Mouse (Mus musculus) midbrain, embryonic 16.5 days (tissue): ENCODE data around the gene Nkx3-2. TPM values are rescaled to one million over a fixed set of nuclear protein-coding genes. Genes with fewer than 3 reads are reported as not detected.

Experiments used
- ATAC-seq: fragments of 200-750 bp; cut with Nextera tagmentation; 2 replicates; pipeline ENCODE4 v1.8.0; 2017; ENCODE audit warnings: moderate TSS enrichment
- H3K27ac ChIP-seq: fragments of 300-500 bp; sonication (generic); 2 replicates; pipeline ENCODE4 v1.5.1; 2014; ENCODE audit warnings: mild to moderate bottlenecking, low read length, mixed read lengths
- H3K27me3 ChIP-seq: fragments of 300-500 bp; sonication (generic); 2 replicates; pipeline ENCODE4 v1.6.1; 2014; ENCODE audit warnings: low read depth, low read length, mixed read lengths; ENCODE audit not compliant: control insufficient read depth, insufficient read depth
- H3K36me3 ChIP-seq: fragments of 300-500 bp; sonication (generic); 2 replicates; pipeline ENCODE4 v1.6.1; 2014; ENCODE audit warnings: mild to moderate bottlenecking, low read length, moderate library complexity, mixed read lengths; ENCODE audit not compliant: control insufficient read depth, insufficient read depth
- H3K4me1 ChIP-seq: fragments of 300-500 bp; sonication (generic); 2 replicates; pipeline ENCODE4 v1.6.1; 2014; ENCODE audit warnings: mild to moderate bottlenecking, low read length, mixed read lengths; ENCODE audit not compliant: control insufficient read depth, insufficient read depth
- H3K4me2 ChIP-seq: fragments of 300-500 bp; sonication (generic); 2 replicates; pipeline ENCODE4 v1.6.1; 2014; ENCODE audit warnings: mild to moderate bottlenecking, low read length, mixed read lengths
- H3K4me3 ChIP-seq: fragments of 300-500 bp; sonication (generic); 2 replicates; pipeline ENCODE4 v1.5.1; 2014; ENCODE audit warnings: low read depth, mild to moderate bottlenecking, low read length, moderate library complexity, mixed read lengths
- H3K9ac ChIP-seq: fragments of 300-500 bp; sonication (generic); 2 replicates; pipeline ENCODE4 v1.6.1; 2014; ENCODE audit warnings: low read depth, low read length, mixed read lengths
- H3K9me3 ChIP-seq: fragments of 300-500 bp; sonication (generic); replicated peaks from 2 replicates; pipeline ENCODE4 v1.6.1; 2014; ENCODE audit warnings: mild to moderate bottlenecking, low read length, mixed read lengths; ENCODE audit not compliant: control insufficient read depth, poor library complexity, severe bottlenecking
- WGBS: fragments of 180-500 bp; shearing (Covaris S2); extraction: QIAGEN DNeasy Blood & Tissue Kit; methylation state at CpG from one replicate; pipeline ENCODE4 v1.1.7; 2014; 5-methylcytosine and 5-hydroxymethylcytosine counted together
- polyA plus RNA-seq: library from polyadenylated mRNA; unstranded; fragments of >200 nt; fragmentation: Nextera tagmentation; extraction: Ambion mirVana; gene quantifications from 2 replicates; pipeline ENCODE4 v1.2.1, GENCODE M21; 2015

The Nkx3-2 gene
- polyA plus RNA-seq, 1 experiment from 2014 or later: not detected

DNA sequence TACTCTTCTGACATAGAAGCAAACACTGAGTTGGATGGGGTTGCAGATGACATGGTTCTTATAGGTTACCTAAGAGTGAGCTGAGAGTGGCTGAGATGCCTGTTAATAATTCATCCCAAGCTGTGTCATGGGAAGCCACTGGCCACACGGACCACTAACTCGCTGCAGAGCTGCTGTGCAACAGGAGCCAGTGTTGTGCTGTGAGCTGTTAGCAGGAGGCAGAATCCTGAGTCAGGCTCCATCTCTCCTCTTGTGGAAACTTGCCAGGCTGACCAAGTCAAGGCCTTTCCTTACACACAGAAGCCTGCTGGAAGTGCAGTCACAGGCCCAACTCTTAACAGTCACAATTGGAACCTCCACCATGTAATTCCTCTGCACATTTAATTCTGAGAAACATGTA is 26.2 kb upstream of the Nkx3-2 start:
- Histone ChIP-seq H3K9me3 (no peaks in the 10 kb centered on the region), H3K4me1 (no peaks in the 10 kb centered on the region), H3K4me3 (no peak overlapping the region), H3K36me3 (peaks cover 31% of the 10 kb centered on the region), H3K4me2 (no peak overlapping the region), H3K9ac (no peak overlapping the region), H3K27ac (no peak overlapping the region), H3K27me3 (no peaks in the 10 kb centered on the region)
- no peak for ATAC-seq
- WGBS: 84% methylated on average over 2 of the region's 2 CpGs

GRCm38 (mm10) chr5:41788877-41789276 is 24.6 kb upstream of the Nkx3-2 start:
- H3K27ac ChIP-seq: no peak overlapping the region
- no peak overlapping the region for H3K4me3 ChIP-seq
- no peak for ATAC-seq
- no peaks in the 10 kb centered on the region for H3K9me3 ChIP-seq
- H3K27me3 ChIP-seq: no peaks in the 10 kb centered on the region
- no peak overlapping the region for H3K9ac ChIP-seq
- H3K4me1 ChIP-seq: no peaks in the 10 kb centered on the region
- H3K36me3 ChIP-seq: peaks cover 23% of the 10 kb centered on the region
- H3K4me2 ChIP-seq: no peak overlapping the region
- WGBS: 70% methylated on average over 6 of the region's 6 CpGs

DNA sequence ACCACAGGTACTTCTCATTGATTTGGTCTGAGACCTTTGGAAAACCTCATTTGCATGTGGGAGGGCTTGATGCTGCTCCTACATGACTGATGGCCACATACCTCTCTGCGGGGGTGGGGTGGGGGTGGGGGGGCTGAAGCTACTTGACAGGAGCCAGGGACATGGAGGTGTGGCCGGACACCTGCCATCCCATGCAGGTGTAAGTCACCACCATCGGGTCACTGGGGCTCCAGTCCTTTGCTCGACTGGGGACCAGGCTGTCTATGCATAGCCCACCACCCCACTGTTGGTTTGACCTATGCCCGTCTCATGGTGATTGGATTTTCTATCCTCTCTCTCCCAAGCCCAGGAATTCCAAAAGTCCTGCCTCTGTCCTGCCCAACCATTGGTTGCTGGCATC is 17.6 kb upstream of the Nkx3-2 start:
- H3K27me3 ChIP-seq: no peaks in the 10 kb centered on the region
- WGBS: 89% methylated on average over 5 of the region's 5 CpGs
- H3K4me1 ChIP-seq: no peaks in the 10 kb centered on the region
- H3K36me3 ChIP-seq: peaks cover 4% of the 10 kb centered on the region; the same call in 1 of the 2 replicates
- ATAC-seq: peak; percentile 42; the same call in 1 of the 2 replicates
- no peaks in the 10 kb centered on the region for H3K9me3 ChIP-seq
- no peak overlapping the region for H3K4me3 ChIP-seq
- no peak overlapping the region for H3K27ac ChIP-seq
- H3K9ac ChIP-seq: no peak overlapping the region
- H3K4me2 ChIP-seq: no peak overlapping the region

GRCm38 (mm10) chr5:41780026-41780425 is 15.7 kb upstream of the Nkx3-2 start:
- WGBS: 88% methylated on average over 3 of the region's 3 CpGs
- H3K4me2 ChIP-seq: no peak overlapping the region
- H3K36me3 ChIP-seq: no peaks in the 10 kb centered on the region

DNA sequence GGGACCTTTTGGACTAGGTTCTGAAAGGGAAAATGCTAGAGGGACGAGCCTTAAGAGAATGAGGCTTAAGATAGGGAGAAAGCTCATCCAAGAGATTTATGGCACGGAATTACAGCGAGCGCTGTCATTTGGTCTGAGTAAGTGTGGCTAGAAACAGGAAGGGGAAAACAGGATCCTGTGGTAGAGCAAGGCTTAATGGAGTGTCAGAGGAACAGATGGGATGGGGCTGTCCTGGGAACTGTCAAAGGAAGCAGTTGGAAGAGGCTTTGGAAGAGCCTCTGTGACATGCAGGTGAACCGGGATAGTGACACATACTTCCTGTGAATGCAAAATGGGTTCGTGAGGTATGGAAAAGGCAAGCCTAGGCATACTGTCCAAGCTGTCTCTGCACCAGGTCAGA is 11.4 kb upstream of the Nkx3-2 start:
- WGBS: 84% methylated on average over 6 of the region's 6 CpGs
- no peak for ATAC-seq
- H3K4me3 ChIP-seq: no peak overlapping the region
- no peak overlapping the region for H3K4me2 ChIP-seq
- H3K9me3 ChIP-seq: no peaks in the 10 kb centered on the region
- H3K4me1 ChIP-seq: no peaks in the 10 kb centered on the region
- no peaks in the 10 kb centered on the region for H3K36me3 ChIP-seq
- H3K9ac ChIP-seq: no peak overlapping the region
- H3K27me3 ChIP-seq: peaks cover 3% of the 10 kb centered on the region; the same call in 1 of the 2 replicates
- H3K27ac ChIP-seq: no peak overlapping the region

More at GRCm38 (mm10) chr5:41780026-41780425, 15.7 kb upstream of the Nkx3-2 start:
- H3K9me3 ChIP-seq: no peaks in the 10 kb centered on the region
- no peak overlapping the region for H3K27ac ChIP-seq
- H3K9ac ChIP-seq: no peak overlapping the region
- no peak for ATAC-seq
- no peaks in the 10 kb centered on the region for H3K4me1 ChIP-seq
- no peak overlapping the region for H3K4me3 ChIP-seq
- H3K27me3 ChIP-seq: no peaks in the 10 kb centered on the region

DNA sequence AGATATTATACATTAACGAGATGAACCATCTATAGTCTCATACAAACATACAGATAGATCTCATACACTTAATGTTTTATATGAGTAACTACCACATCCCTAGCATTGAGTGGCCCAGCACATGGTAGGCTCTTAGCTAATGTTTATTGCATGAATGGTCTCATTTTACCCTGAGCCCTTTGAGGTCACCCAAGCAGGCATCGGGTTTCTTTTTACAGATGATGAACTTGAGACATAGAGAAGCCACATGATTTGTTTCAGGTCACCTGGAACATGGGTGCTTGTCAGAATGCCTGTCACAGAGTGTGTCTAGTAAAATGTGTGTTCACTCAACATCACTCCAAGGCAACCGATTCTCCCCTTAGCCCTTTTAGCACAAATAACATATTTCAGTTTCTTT is 11.0 kb upstream of the Nkx3-2 start:
- no peak overlapping the region for H3K4me3 ChIP-seq
- 80% methylated on average over 3 of the region's 3 CpGs for WGBS
- H3K4me2 ChIP-seq: no peak overlapping the region
- ATAC-seq: no peak
- H3K9me3 ChIP-seq: no peaks in the 10 kb centered on the region
- no peak overlapping the region for H3K27ac ChIP-seq
- no peaks in the 10 kb centered on the region for H3K4me1 ChIP-seq
- H3K9ac ChIP-seq: no peak overlapping the region
- no peaks in the 10 kb centered on the region for H3K36me3 ChIP-seq
- H3K27me3 ChIP-seq: peaks cover 3% of the 10 kb centered on the region

DNA sequence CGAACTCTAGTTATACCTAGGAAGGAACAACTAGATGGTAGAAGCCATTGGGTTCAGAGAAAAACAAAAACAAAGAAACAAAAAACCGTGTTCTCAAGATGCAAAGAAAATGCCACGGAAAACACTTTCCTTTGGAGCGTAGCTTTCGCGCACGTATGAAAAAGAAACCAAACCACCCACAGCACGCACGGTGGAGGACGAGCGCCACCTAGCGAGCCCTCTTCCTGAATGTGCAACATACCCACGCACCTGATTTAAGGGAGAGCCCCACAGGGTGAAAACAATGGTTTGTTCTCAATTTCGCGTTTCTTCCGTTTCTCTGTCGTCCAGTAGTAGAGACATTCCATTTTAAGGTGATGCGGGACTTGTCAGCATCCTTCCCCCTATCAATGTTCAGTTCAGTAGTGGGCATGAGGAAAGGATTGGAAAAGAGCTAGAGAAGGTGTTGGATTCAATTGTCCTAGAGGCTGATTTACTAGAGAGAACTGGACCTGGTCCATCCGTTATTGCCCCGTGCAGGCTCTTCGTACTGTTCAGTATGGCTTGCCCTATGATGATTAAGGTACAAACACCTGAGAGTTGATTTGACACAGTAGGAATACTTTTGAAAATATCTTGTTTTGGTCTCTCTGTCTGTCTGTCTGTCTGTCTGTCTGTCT is 4.2 kb upstream of the Nkx3-2 start:
- no peaks in the 10 kb centered on the region for H3K9me3 ChIP-seq
- no peaks in the 10 kb centered on the region for H3K36me3 ChIP-seq
- peaks cover 44% of the 10 kb centered on the region for H3K27me3 ChIP-seq
- H3K4me3 ChIP-seq: peak overlapping the region; percentile 2
- peaks cover 9% of the 10 kb centered on the region for H3K4me1 ChIP-seq
- WGBS: 5% methylated on average over 21 of the region's 21 CpGs
- no peak overlapping the region for H3K27ac ChIP-seq
- no peak overlapping the region for H3K9ac ChIP-seq
- ATAC-seq: peak; percentile 81
- H3K4me2 ChIP-seq: peak overlapping the region; percentile 35

GRCm38 (mm10) chr5:41767296-41768200 is 3.2 kb upstream of the Nkx3-2 start:
- 3% methylated on average over 33 of the region's 33 CpGs for WGBS
- H3K4me3 ChIP-seq: peak overlapping the region; percentile 2; the same call in 1 of the 2 replicates
- H3K27me3 ChIP-seq: peaks cover 54% of the 10 kb centered on the region
- ATAC-seq: no peak
- H3K4me1 ChIP-seq: peaks cover 12% of the 10 kb centered on the region
- peak overlapping the region; percentile 35 for H3K4me2 ChIP-seq
- H3K27ac ChIP-seq: no peak overlapping the region
- no peaks in the 10 kb centered on the region for H3K36me3 ChIP-seq
- no peak overlapping the region for H3K9ac ChIP-seq
- no peaks in the 10 kb centered on the region for H3K9me3 ChIP-seq
